Mouse (Mus musculus) gastrocnemius, adult 2 months (tissue): Measurements from ENCODE around the gene G0s2. TPM values are rescaled to one million over a fixed set of nuclear protein-coding genes. Genes with fewer than 3 reads are reported as not detected.

Experiments used
- DNase-seq: peaks from one replicate; pipeline ENCODE4 v3.0.0; 2022
- H3K27ac ChIP-seq: fragments of 200-600 bp; 2 replicates; pipeline ENCODE4 v1.8.1; 2022; ENCODE audit warnings: mild to moderate bottlenecking
- H3K4me3 ChIP-seq: fragments of 200-600 bp; 2 replicates; pipeline ENCODE4 v1.8.1; 2022; ENCODE audit warnings: mild to moderate bottlenecking, moderate library complexity
- CTCF ChIP-seq: fragments of 200-600 bp; IDR thresholded peaks from 2 replicates; pipeline ENCODE4 v1.8.1; 2022; ENCODE audit warnings: antibody characterized with exemption, mild to moderate bottlenecking, moderate library complexity
- intact Hi-C: fragments of 180-260 bp; cut with DNase I; formaldehyde crosslinking; loops from one replicate; pipeline ENCODE4 v1.15.1; 2025
- total RNA-seq, 2 experiments: library from RNA; stranded (reverse); gene quantifications; 2 replicates each; pipeline ENCODE4 v1.2.3; 2021

G0s2 gene
- total RNA-seq, 2 experiments from 2014 or later, result 18.7 to 29.3 TPM

DNA sequence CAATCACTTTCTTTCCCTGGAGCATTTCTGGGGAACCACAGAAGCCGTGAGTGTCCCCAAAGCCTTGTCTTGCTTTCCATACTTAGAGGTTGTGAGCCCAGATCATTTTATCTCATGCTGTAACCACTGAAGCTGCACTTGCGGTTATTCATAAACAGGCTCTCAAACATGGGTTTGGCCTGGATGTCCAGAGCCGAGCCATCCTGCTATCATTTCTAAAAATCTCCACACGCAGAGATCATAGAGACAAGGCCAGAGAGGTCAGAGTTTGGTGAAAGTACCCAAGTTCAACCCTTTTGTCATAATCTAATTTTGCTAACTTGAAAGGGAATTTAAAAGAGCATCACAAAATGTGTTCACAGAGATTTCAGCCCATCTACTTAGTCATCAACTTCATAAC, 31.6 kb downstream of the G0s2 start:
- peak overlapping the region; percentile 36; the same call in 1 of the 2 replicates for H3K4me3 ChIP-seq
- TF ChIP-seq CTCF, result no peak
- intact Hi-C loops, result no loop called here
- no peak for DNase-seq
- H3K27ac ChIP-seq, result peak overlapping the region; percentile 80; the same call in 1 of the 2 replicates

DNA sequence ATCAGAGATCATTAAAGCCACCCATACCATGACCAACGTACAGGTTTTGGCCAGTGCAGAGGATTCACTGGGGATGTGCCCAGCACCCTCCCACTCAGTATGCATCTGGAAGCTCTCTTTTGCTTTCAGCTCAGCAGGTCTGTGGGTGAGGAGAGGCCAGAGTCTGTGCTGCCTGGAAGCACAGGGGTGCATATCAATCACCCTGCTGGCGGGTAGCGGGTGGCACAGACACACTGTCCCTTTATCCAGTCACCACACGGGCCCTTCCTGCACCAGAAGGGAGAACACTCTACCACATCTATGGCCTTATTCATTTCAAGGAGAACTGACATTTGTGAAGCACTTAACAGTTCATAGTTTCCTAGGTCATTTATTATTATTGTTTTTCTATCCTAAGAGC, 34.6 kb downstream of the G0s2 start:
- TF ChIP-seq CTCF, result no peak
- no peak for DNase-seq
- intact Hi-C loops, result no loop called here
- Histone ChIP-seq H3K4me3 (no peak overlapping the region), H3K27ac (no peak overlapping the region)

DNA sequence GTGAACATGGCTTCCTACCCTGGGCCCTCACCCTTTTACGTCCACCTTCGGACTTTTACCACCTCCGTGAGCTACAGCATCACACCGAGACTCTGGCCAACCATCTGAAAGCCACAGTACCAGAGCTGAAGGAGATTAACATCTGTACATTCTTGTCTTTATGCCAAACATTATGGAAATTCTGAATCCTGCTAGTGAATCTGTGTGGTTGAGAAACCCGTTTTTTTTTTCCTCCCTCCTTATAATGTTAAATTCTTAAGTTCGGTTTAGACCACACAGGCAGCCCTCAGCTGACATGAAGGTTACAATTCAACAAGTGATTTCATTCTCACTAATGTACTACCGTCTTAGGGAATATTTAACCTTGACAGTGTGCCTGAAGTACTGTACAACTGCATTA, 38.1 kb downstream of the G0s2 start:
- DNase-seq, result no peak
- TF ChIP-seq CTCF, result no peak

DNA sequence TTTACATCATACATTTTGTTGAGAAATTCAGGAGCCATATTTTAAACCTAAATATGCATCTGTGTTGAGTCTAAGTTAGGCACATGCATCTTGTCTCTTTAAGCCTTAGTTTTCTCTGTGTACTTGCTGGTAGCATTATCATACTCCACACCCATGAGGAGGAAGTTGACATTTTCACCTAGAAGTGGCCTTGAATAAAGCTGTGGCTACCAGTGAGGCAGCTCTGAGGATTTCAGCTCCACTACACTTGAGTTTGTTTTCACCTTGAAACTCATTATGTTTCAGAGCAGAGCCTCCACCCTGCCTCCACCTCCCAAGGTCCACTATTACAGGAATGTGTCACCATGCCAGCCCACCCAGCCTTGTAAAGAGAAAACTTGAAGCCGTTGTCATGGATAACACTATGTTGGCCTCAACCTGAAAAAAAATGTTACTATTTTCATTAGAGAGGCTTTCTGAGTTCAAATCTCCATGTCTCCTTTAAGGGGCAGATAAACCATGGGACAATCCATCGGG, 38.8 kb downstream of the G0s2 start:
- no peak for DNase-seq
- Histone ChIP-seq H3K4me3 (no peak overlapping the region), H3K27ac (no peak overlapping the region)
- TF ChIP-seq CTCF, result no peak
- intact Hi-C loops, result no loop called here

More for the DNA sequence above, 38.1 kb downstream of the G0s2 start:
- Histone ChIP-seq H3K4me3 (no peak overlapping the region), H3K27ac (no peak overlapping the region)
- intact Hi-C loops, result no loop called here

DNA sequence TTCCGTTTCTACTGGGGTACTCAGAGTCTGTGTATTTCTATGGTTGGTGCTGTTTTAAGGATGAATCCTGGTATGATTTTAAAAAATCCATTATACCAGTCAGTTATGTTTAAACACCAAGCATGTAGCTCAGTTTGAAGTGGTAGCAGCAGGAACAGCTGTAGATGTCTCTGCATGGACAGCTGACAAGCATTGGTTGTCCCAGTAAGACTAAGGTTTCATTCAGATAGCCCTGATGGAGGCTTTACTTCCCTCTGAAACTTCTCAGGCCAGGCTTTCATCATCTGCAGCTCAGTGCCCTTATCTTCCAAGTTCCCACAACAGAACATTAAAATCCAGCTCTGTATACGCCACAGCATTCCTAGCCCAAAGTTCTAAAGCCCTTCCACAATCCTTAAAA, 40.3 kb downstream of the G0s2 start:
- H3K27ac ChIP-seq, result no peak overlapping the region
- no peak for TF ChIP-seq CTCF
- H3K4me3 ChIP-seq, result no peak overlapping the region
- intact Hi-C loops, result no loop called here
- DNase-seq, result no peak

DNA sequence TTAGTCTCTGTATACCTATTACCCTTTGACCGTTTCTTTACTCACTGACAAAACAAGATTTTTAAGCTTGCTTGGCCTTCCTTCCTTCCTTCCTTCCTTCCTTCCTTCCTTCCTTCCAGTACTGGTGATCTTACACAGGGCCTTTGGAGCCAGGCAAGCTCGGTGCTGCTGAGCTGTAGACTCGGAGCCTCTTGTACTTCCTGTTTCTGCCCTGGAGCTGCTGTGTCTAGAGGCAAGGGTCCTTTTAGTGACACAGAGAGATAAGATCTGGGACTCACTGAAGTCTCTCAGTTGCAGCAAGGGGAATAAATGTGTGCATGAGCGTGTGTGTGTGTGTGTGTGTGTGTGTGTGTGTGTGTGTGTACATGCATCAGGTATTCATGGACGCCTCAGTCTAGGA, 42.1 kb downstream of the G0s2 start:
- no peak for TF ChIP-seq CTCF
- intact Hi-C loops, result no loop called here
- DNase-seq, result no peak
- Histone ChIP-seq H3K4me3 (no peak overlapping the region), H3K27ac (no peak overlapping the region)

DNA sequence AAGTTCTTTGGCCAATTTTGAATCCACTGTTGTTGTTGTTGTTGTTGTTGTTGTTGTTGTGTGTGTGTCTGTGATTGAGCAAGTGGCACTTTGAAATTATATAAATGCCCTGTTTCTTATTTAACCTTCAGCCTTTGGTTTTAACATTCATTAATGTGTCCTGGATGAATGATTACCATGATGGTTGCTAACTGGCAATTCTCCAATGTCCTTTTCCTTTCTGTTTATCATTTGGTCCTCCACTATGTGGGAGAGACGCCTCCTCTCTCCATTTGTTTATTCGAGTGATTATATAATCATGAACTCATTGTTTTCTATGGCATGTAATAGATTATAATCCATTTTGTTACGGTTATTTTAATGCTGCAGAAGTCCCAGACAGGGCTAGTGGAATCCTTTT, 42.5 kb downstream of the G0s2 start:
- Histone ChIP-seq H3K27ac (no peak overlapping the region), H3K4me3 (no peak overlapping the region)
- DNase-seq, result no peak
- intact Hi-C loops, result no loop called here
- TF ChIP-seq CTCF, result no peak

DNA sequence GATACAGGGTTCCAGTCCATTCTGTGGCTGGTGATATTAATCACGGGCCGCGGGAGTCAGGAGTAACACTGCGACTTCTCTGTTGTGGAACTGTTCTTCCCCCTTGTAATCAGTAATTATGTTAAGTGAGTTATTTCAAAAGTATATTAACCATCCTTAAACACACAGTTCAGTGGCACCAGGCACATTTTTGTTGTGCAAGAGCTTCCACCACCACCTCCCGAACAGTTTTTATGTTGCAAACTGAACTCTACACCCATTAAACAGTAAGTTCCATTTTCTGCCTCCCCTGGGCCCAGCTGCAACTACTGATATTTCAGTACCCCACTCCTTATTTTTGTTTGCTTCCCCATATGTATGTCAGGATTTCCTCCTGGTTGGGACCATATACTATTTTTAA, 43.4 kb downstream of the G0s2 start:
- no peak overlapping the region for H3K27ac ChIP-seq
- intact Hi-C loops, result no loop called here
- DNase-seq, result no peak
- no peak overlapping the region for H3K4me3 ChIP-seq
- TF ChIP-seq CTCF, result no peak

DNA sequence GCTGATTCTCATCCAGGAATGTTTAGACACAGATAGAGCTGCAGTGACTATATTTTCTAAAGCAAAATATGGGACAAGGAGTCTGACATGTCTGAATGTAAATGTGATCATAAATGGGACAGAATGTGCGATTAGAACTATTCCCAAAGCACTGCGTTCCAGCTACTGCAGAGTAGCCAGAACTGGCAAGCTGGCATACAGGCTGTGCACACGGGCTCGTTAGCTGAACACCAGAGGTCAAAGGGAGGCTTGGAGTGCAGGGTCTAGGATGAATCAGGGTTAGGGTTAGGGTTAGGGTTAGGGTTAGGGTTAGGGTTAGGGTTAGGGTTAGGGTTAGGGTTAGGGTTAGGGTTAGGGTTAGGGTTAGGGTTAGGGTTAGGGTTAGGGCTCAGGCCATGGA, 45.5 kb downstream of the G0s2 start:
- intact Hi-C loops, result no loop called here
- DNase-seq, result no peak
- H3K4me3 ChIP-seq, result no peak overlapping the region
- H3K27ac ChIP-seq, result no peak overlapping the region
- TF ChIP-seq CTCF, result no peak

DNA sequence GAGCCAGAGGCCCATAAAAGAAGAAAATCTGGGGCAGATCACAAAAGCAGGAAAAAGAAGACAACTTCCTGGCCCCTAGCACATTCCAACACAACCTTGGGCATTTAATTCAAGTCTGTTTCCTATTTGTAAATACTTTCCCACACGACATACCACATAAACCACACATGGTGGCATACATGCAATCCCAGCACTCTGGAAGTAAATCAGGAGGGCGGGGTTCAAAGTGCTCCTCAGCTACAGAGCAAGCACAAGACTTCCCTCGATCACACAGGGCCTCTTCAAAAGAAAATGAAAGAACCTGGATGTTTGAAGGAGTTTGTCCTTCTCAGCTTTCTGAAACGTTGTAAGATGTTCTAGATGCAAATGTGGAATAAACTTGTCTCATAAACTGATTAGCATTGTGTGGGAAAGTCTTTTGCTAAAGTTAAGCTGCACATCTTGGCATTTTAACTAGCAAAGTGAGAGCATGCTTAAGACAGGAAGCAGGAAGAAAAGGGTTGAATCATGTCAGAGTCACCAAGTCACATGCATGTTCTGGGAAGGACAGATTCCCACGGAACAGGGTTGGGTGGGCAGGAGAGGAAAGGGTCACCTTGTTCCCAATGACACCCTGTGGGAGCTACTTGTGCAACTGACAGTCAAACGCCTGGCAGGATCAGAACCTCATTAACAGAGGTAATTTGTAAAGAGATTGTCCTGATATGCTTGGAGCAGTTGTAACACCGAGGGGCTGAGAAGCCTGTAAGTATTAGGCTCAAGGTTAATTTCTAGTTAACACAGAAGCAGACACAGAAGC, 46.1 kb downstream of the G0s2 start:
- Histone ChIP-seq H3K4me3 (no peak overlapping the region), H3K27ac (no peak overlapping the region)
- intact Hi-C loops, result no loop called here
- no peak for DNase-seq
- TF ChIP-seq CTCF, result no peak

DNA sequence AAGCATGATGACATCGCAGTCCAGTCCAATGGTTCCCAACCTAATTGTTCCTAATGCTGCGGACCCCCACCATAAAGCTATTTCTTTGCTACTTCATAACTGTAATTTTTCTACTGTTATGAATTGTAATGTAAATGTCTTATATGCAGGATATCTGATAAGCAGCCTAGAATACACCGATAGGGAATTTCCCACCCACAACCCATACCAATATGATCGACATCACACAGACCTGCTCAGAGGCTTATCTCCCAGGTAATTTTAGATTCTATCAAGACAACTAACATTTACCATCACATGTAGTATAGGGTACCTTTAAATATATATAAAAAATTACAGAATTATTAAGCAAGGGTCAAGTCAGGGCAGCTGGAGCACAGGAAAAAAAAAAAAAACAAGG, 46.9 kb downstream of the G0s2 start:
- DNase-seq, result no peak
- intact Hi-C loops, result no loop called here
- no peak overlapping the region for H3K27ac ChIP-seq
- no peak overlapping the region for H3K4me3 ChIP-seq
- TF ChIP-seq CTCF, result no peak

DNA sequence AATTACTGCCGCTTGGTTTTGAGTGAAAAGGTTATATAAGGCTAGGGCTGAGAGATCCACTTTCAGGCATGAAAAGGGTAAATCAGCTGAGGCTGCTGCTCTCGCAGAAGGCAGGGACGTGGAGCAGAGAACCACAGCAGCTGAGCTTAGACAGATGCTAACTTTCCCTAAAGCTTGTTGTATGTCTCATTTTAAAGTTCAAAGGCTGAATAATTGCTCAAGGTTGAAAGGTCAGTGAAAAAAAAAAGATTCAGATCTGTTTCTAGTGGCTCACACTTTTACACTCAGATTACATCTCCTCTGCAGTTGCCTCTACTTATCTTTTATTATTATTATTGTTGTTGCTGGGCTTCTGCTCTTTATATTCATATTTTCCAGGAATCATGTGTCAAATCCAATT, 47.5 kb downstream of the G0s2 start:
- intact Hi-C loops, result no loop called here
- Histone ChIP-seq H3K4me3 (no peak overlapping the region), H3K27ac (no peak overlapping the region)
- DNase-seq, result no peak
- TF ChIP-seq CTCF, result no peak

Other genes starting within 250 kb of the G0s2 start
- gene Syt14, start 237.4 kb downstream of the G0s2 start, total RNA-seq, result under 1 TPM; 0.05 to 0.20 TPM
- 10 to 100 TPM; 10.2 to 13.6 TPM for gene Diexf, start 142.9 kb downstream of the G0s2 start, total RNA-seq
- gene Irf6, start 120.1 kb downstream of the G0s2 start, total RNA-seq, result under 1 TPM; 0.33 to 0.39 TPM
- gene A130010J15Rik, start 105.2 kb downstream of the G0s2 start, total RNA-seq, result 1 to 10 TPM; 3.3 to 3.7 TPM
- 1 to 10 TPM in 1 of 2 experiments, under 1 TPM in 1; 0.48 to 1.2 TPM for gene Traf3ip3, start 71.5 kb downstream of the G0s2 start, total RNA-seq
- 1 to 10 TPM; 3.7 to 5.4 TPM for gene Lamb3, start 65.5 kb downstream of the G0s2 start, total RNA-seq
- gene Hsd11b1, start 9.1 kb downstream of the G0s2 start, total RNA-seq, result 1 to 10 TPM; 5.8 to 7.0 TPM
- under 1 TPM in 1 of 2 experiments, not detected in 1; 0.22 TPM for gene Camk1g, start 97.1 kb upstream of the G0s2 start, total RNA-seq